15 mouse cellular contexts compared by ENCODE assay signal in genomic region chr14:41610690-41611089, GRCm38 (mm10). TPM values are rescaled to one million over a fixed set of nuclear protein-coding genes. Genes with fewer than 3 reads are reported as not detected.
"Had no signal": no experiment of that assay in that cellular context is flagged by ENCODE, and none has a peak within 500 bp of the region (broad histone marks: within the 10 kb centered on the region; RNA-seq: fewer than 3 reads in every experiment).

No protein-coding gene starts in this region.

RNA-seq across cellular contexts. Expression of gene Gm3072, which starts 13.7 kb away (rescaled TPM):
- total RNA-seq: gastrocnemius, adult 2 months; gastrocnemius, postnatal 10 days; gastrocnemius, postnatal 25 days; gastrocnemius, postnatal 4 days; granulocyte monocyte progenitor cell, adult 5-6 weeks; heart, adult 2 months; heart, postnatal 14 days; heart, postnatal 36 days; layer of hippocampus, adult 2 months; layer of hippocampus, postnatal 10 days; layer of hippocampus, postnatal 25 days; left cerebral cortex, adult 18-20 months; left cerebral cortex, adult 8-10 months; left cerebral cortex, postnatal 10 days; left cerebral cortex, postnatal 36 days had no signal

RNA-seq across cellular contexts. Expression of gene Gm3676, which starts 35.6 kb away (rescaled TPM):
- total RNA-seq: gastrocnemius, adult 2 months; gastrocnemius, postnatal 10 days; gastrocnemius, postnatal 25 days; gastrocnemius, postnatal 4 days; granulocyte monocyte progenitor cell, adult 5-6 weeks; heart, adult 2 months; heart, postnatal 14 days; heart, postnatal 36 days; layer of hippocampus, postnatal 25 days; left cerebral cortex, adult 18-20 months; left cerebral cortex, postnatal 10 days; left cerebral cortex, postnatal 36 days had no signal

RNA-seq across cellular contexts. Expression of gene 1700049E17Rik2, which starts 37.7 kb away (rescaled TPM):
- total RNA-seq: gastrocnemius, adult 2 months; gastrocnemius, postnatal 10 days; gastrocnemius, postnatal 25 days; gastrocnemius, postnatal 4 days; granulocyte monocyte progenitor cell, adult 5-6 weeks; heart, adult 2 months; heart, postnatal 14 days; heart, postnatal 36 days; left cerebral cortex, postnatal 36 days had no signal

RNA-seq across cellular contexts. Expression of gene Gm7970, which starts 55.3 kb away (rescaled TPM):
- total RNA-seq: gastrocnemius, adult 2 months; gastrocnemius, postnatal 10 days; gastrocnemius, postnatal 25 days; gastrocnemius, postnatal 4 days; granulocyte monocyte progenitor cell, adult 5-6 weeks; heart, adult 2 months; heart, postnatal 14 days; heart, postnatal 36 days; layer of hippocampus, adult 2 months; layer of hippocampus, postnatal 10 days; layer of hippocampus, postnatal 25 days; left cerebral cortex, adult 18-20 months; left cerebral cortex, adult 8-10 months; left cerebral cortex, postnatal 10 days; left cerebral cortex, postnatal 36 days had no signal
